Mouse (Mus musculus) myocyte (in vitro differentiated cells): ENCODE results near the gene Sema5a. TPM values are rescaled to one million over a fixed set of nuclear protein-coding genes. Genes with fewer than 3 reads are reported as not detected.
A peak's percentile ranks its signal among the peaks of the same experiment; 100 is the strongest.
"Not testable (repeated sequence)": the region's sequence is repeated elsewhere in the genome, so short reads cannot be mapped to it uniquely, and the experiment has no call there.

ENCODE experiments used
- H3K27me3 ChIP-seq: one replicate; pipeline ENCODE4 v1.6.1; 2011; ENCODE audit not compliant: control insufficient read depth, insufficient read depth, insufficient read length
- H3K36me3 ChIP-seq: one replicate; pipeline ENCODE4 v1.6.1; 2011; ENCODE audit not compliant: control insufficient read depth, insufficient read depth
- H3K4me2 ChIP-seq: one replicate; pipeline ENCODE4 v1.6.1; 2011; ENCODE audit warnings: low read depth, control low read depth
- H3K4me3 ChIP-seq: one replicate; pipeline ENCODE4 v1.5.1; 2011; ENCODE audit warnings: mild to moderate bottlenecking, control low read depth, moderate library complexity
- H3K79me2 ChIP-seq: one replicate; pipeline ENCODE4 v1.6.1; 2011; ENCODE audit not compliant: control insufficient read depth, insufficient read depth
- H3ac ChIP-seq: one replicate; pipeline ENCODE4 v1.6.1; 2011; ENCODE audit not compliant: control insufficient read depth, insufficient read length
- CEBPB ChIP-seq: IDR thresholded peaks from 2 replicates; pipeline ENCODE4 v1.6.1; 2011; ENCODE audit warnings: mild to moderate bottlenecking, moderate library complexity; ENCODE audit not compliant: poor library complexity, insufficient read depth, severe bottlenecking
- E2F4 ChIP-seq: IDR thresholded peaks from one replicate; pipeline ENCODE4 v1.6.1; 2011; ENCODE audit warnings: mild to moderate bottlenecking, control low read depth, moderate library complexity; ENCODE audit not compliant: insufficient read depth
- MAX ChIP-seq: IDR thresholded peaks from one replicate; pipeline ENCODE4 v1.6.1; 2011; ENCODE audit warnings: low read depth, mild to moderate bottlenecking, control low read depth
- MYOD1 ChIP-seq, 3 experiments: IDR thresholded peaks; one replicate each; pipeline ENCODE4 v1.6.1; 2011; ENCODE audit warnings: control low read depth in 2 of 3, low read depth in 2 of 3, mild to moderate bottlenecking in 2 of 3, moderate library complexity in 1 of 3; ENCODE audit not compliant: insufficient read length in 2 of 3, control insufficient read depth in 1 of 3
- MYOG ChIP-seq, 3 experiments: IDR thresholded peaks; one replicate each; pipeline ENCODE4 v1.6.1; 2011; ENCODE audit warnings: control low read depth in 2 of 3, low read depth in 2 of 3, mild to moderate bottlenecking in 2 of 3; ENCODE audit not compliant: insufficient read length in 2 of 3, control insufficient read depth in 1 of 3, insufficient read depth in 1 of 3
- POLR2A ChIP-seq: IDR thresholded peaks from one replicate; pipeline ENCODE4 v1.6.1; 2011; ENCODE audit warnings: low read depth, mild to moderate bottlenecking, control low read depth, moderate library complexity; ENCODE audit not compliant: insufficient read length
- POLR2AphosphoS2 ChIP-seq: IDR thresholded peaks from one replicate; pipeline ENCODE4 v1.6.1; 2011; ENCODE audit warnings: low read depth, control low read depth; ENCODE audit not compliant: insufficient read length
- REST ChIP-seq: IDR thresholded peaks from one replicate; pipeline ENCODE4 v1.6.1; 2011; ENCODE audit warnings: mild to moderate bottlenecking, control low read depth, moderate library complexity; ENCODE audit not compliant: insufficient read depth, insufficient read length
- SRF ChIP-seq: IDR thresholded peaks from one replicate; pipeline ENCODE4 v1.6.1; 2011; ENCODE audit warnings: low read depth; ENCODE audit not compliant: control insufficient read depth, insufficient read length
- TCF12 ChIP-seq: IDR thresholded peaks from one replicate; pipeline ENCODE4 v1.6.1; 2011; ENCODE audit warnings: mild to moderate bottlenecking, control low read depth; ENCODE audit not compliant: poor library complexity, insufficient read depth, severe bottlenecking
- TCF3 ChIP-seq: IDR thresholded peaks from one replicate; pipeline ENCODE4 v1.6.1; 2011; ENCODE audit warnings: low read depth, control low read depth; ENCODE audit not compliant: insufficient read length
- USF1 ChIP-seq: IDR thresholded peaks from one replicate; pipeline ENCODE4 v1.6.1; 2011; ENCODE audit warnings: low read depth, mild to moderate bottlenecking, control low read depth, moderate library complexity
- polyA plus RNA-seq: library from polyadenylated mRNA; unstranded; fragments of >200 nt; fragmentation: generic; extraction: Trizol; gene quantifications from one replicate; pipeline ENCODE4 v1.2.1, GENCODE M21; 2012; ENCODE audit warnings: missing spikeins

Gene Sema5a
- polyA plus RNA-seq, 1 experiment: 7.1 TPM

DNA sequence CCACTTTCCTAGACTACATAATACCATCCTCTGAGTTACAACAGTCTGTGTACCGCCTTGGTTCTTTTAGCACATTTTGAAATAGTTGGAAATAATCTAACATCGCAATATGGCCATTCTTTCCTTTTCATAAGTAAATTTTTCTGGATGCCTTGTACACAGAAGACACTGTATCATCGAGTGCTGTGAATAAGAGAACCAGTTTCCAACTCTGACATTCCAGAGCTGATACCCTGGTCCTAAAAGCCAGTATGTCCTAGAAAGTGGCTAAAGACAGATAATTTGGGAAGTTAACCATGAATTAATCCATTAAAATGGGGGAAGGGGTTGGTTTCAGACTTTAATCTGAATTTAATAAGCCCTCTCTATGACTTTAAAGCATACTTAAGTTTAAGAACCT is 12.4 kb upstream of the Sema5a start:
- H3K27me3 ChIP-seq: no peaks in the 10 kb centered on the region
- no peak overlapping the region for H3K4me3 ChIP-seq
- TF ChIP-seq MYOG (IDR thresholded peaks at IDR 0.05; ENCODE audit: control insufficient read depth in 1 of 3, insufficient read depth in 1 of 3, insufficient read length in 2 of 3, low read depth in 2 of 3) (no peak), E2F4 (no peak), TCF12 (no peak), POLR2AphosphoS2 (no peak), MYOD1 (IDR thresholded peaks at IDR 0.05; ENCODE audit: control insufficient read depth in 1 of 3, insufficient read length in 2 of 3, low read depth in 2 of 3) (no peak), REST (no peak)
- H3K4me2 ChIP-seq: no peak overlapping the region
- H3ac ChIP-seq: no peak overlapping the region
- H3K79me2 ChIP-seq: no peaks in the 10 kb centered on the region
- no peaks in the 10 kb centered on the region for H3K36me3 ChIP-seq

DNA sequence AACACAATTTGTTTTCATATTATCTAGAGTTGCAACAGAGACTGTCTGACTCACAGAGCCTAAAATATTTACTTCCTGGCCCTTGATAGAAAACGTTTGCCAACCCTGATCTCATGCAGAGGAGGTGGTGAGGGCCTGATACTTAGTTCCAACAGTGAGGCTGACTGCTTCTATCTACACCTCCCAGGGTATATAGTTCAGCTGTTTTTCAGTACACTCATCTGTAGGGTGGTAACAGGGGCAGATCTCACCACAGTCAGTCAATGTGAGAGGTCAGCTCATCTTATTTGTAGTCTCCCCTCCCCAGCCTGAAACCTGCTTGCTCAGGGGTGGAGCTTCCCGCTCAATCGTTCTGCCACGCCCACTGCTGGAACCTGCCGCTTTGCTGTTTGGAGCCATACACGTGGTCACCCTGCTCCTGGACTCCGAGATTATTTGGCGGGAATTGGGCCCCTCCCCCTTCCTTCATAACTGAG is 11.9 kb upstream of the Sema5a start:
- not testable (repeated sequence) for H3K79me2 ChIP-seq, H3K36me3 ChIP-seq, H3K27me3 ChIP-seq, H3K4me3 ChIP-seq, H3ac ChIP-seq
- H3K4me2 ChIP-seq: peak overlapping the region; percentile 43
- TF ChIP-seq MYOG (IDR thresholded peaks at IDR 0.05; ENCODE audit: control insufficient read depth in 1 of 3, insufficient read depth in 1 of 3, insufficient read length in 2 of 3, low read depth in 2 of 3) (peak in 1 of 3 experiments; percentile 10), CEBPB (peak; percentile 73; the same call in 1 of the 2 replicates)

DNA sequence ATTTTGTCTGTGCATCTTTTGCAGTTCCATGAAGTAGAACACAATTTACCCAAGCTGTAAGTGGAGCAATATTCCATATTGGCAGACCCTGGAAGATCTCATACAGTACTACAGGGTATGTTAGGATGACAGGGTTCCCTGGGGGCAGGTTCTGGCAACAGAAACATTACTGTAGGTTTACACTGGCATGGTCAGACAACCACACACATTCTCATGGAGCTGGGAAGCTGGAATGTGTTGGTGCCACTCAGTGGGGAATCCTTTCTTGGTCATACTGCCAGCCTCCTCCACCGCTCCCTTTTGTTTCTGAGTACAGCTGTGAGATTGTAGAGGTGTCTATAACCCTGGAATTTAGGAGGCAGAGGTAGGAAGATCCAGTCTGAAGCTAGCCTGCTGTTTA is 11.2 kb upstream of the Sema5a start:
- H3K4me3 ChIP-seq: no peak overlapping the region
- no peaks in the 10 kb centered on the region for H3K79me2 ChIP-seq
- TF ChIP-seq CEBPB (no peak), SRF (no peak), USF1 (no peak), MAX (no peak), TCF3 (no peak), POLR2AphosphoS2 (no peak), POLR2A (no peak), REST (no peak), MYOG (IDR thresholded peaks at IDR 0.05; ENCODE audit: control insufficient read depth in 1 of 3, insufficient read depth in 1 of 3, insufficient read length in 2 of 3, low read depth in 2 of 3) (no peak), MYOD1 (IDR thresholded peaks at IDR 0.05; ENCODE audit: control insufficient read depth in 1 of 3, insufficient read length in 2 of 3, low read depth in 2 of 3) (no peak), E2F4 (no peak), TCF12 (no peak)
- no peaks in the 10 kb centered on the region for H3K27me3 ChIP-seq
- H3K4me2 ChIP-seq: no peak overlapping the region
- H3K36me3 ChIP-seq: no peaks in the 10 kb centered on the region
- no peak overlapping the region for H3ac ChIP-seq

DNA sequence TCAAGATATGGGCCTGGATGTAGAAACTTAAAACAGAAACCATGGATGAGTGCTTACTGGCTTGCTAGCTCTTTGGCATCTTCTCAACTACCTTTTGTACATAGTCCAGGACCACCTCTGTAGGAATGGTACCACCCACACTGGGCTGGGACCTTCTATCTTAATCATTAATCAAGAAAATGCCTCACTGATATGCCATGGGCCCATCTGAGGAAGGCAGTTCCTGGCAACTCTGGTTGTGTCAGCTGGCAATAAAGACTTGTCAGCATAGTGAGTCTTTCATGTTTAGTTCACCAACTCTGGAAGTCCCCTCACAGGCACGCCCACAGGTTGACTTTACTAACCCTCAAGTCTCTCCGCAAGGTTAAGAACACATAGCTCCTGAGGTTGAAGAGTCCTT is 5.5 kb upstream of the Sema5a start:
- no peak overlapping the region for H3K4me3 ChIP-seq
- H3ac ChIP-seq: no peak overlapping the region

DNA sequence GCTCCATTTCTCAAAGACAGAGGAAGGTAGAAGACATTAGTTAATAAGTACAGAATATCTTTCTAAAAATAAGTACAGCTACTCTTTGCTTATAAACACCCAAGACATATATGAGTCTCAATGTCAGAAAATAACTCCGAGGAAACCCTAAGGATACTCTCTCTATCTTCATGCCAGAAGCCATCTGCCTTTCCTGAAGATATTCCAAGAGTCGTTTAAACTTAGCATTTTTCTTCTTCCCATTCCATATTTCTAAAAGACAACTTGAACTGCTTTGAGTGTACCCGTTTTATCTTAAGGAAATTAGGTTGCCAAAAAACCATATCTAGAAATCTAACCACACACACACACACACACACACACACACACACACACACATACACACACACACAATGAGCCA is 4.5 kb upstream of the Sema5a start:
- Histone ChIP-seq H3K4me3 (no peak overlapping the region), H3K79me2 (no peaks in the 10 kb centered on the region), H3K4me2 (no peak overlapping the region), H3ac (no peak overlapping the region), H3K27me3 (no peaks in the 10 kb centered on the region), H3K36me3 (no peaks in the 10 kb centered on the region)
- no peak for TF ChIP-seq REST
- no peak for TF ChIP-seq SRF
- no peak for TF ChIP-seq POLR2A

More for the DNA sequence above, 5.5 kb upstream of the Sema5a start:
- H3K27me3 ChIP-seq: no peaks in the 10 kb centered on the region
- H3K79me2 ChIP-seq: no peaks in the 10 kb centered on the region
- no peaks in the 10 kb centered on the region for H3K36me3 ChIP-seq
- no peak for TF ChIP-seq MYOD1 (IDR thresholded peaks at IDR 0.05; ENCODE audit: control insufficient read depth in 1 of 3, insufficient read length in 2 of 3, low read depth in 2 of 3)
- no peak for TF ChIP-seq TCF12
- TF ChIP-seq MAX: no peak
- no peak for TF ChIP-seq MYOG (IDR thresholded peaks at IDR 0.05; ENCODE audit: control insufficient read depth in 1 of 3, insufficient read depth in 1 of 3, insufficient read length in 2 of 3, low read depth in 2 of 3)
- TF ChIP-seq POLR2AphosphoS2: no peak
- no peak for TF ChIP-seq USF1
- no peak for TF ChIP-seq TCF3
- TF ChIP-seq REST: no peak
- TF ChIP-seq SRF: no peak
- no peak for TF ChIP-seq E2F4
- TF ChIP-seq POLR2A: no peak
- TF ChIP-seq CEBPB: no peak
- no peak overlapping the region for H3K4me2 ChIP-seq

DNA sequence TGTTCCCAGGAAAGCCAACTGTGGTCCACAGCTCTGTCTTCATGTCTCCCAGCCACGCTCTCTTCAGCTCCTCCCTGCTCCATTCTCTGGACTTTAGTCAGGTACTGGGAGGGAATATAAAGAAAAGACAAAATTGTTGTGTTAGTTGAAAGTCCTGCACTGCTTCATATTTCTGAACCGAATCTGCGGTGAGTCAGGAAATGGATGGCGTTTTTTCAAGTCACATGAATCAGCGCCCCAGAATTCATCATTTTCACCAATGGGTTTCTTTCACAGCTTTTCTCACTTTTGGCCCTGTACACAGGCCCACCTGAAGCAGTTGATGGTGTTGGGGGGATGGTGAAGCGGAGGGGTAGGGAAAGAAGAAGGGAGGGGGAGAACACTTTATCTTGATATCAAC is 2.9 kb upstream of the Sema5a start:
- no peak for TF ChIP-seq MYOG (IDR thresholded peaks at IDR 0.05; ENCODE audit: control insufficient read depth in 1 of 3, insufficient read depth in 1 of 3, insufficient read length in 2 of 3, low read depth in 2 of 3)
- TF ChIP-seq POLR2A: no peak
- no peak for TF ChIP-seq CEBPB
- TF ChIP-seq TCF12: no peak
- TF ChIP-seq MYOD1 (IDR thresholded peaks at IDR 0.05; ENCODE audit: control insufficient read depth in 1 of 3, insufficient read length in 2 of 3, low read depth in 2 of 3): no peak
- no peak for TF ChIP-seq MAX
- TF ChIP-seq SRF: no peak
- no peak for TF ChIP-seq USF1
- no peak for TF ChIP-seq E2F4
- TF ChIP-seq TCF3: no peak
- no peak for TF ChIP-seq POLR2AphosphoS2
- no peak for TF ChIP-seq REST
- no peak overlapping the region for H3ac ChIP-seq
- no peaks in the 10 kb centered on the region for H3K27me3 ChIP-seq
- H3K4me3 ChIP-seq: no peak overlapping the region
- H3K36me3 ChIP-seq: no peaks in the 10 kb centered on the region
- peaks cover 7% of the 10 kb centered on the region for H3K79me2 ChIP-seq
- H3K4me2 ChIP-seq: peak overlapping the region; percentile 5
